Mouse (Mus musculus) B cell, adult 2 months (primary cell): ENCODE results near the gene Cspg4.
"Not testable (repeated sequence)": the region's sequence is repeated elsewhere in the genome, so short reads cannot be mapped to it uniquely, and the experiment has no call there.

ENCODE experiments used
- DNase-seq, 2 experiments: peaks; one replicate each; pipeline ENCODE4 v3.0.0; 2022

The Cspg4 gene

GRCm38 (mm10) chr9:56928041-56928811, 63.4 kb downstream of the Cspg4 start, which contains the start of gene Snx33:
TSS of gene Snx33 (minus strand) at chr9:56928371.
- peak; percentile 79 for DNase-seq

GRCm38 (mm10) chr9:56929496-56929895, 64.7 kb downstream of the Cspg4 start:
- DNase-seq: no peak

GRCm38 (mm10) chr9:56930556-56930955, 65.7 kb downstream of the Cspg4 start:
- DNase-seq: no peak

- DNase-seq: no peak
Observed at GRCm38 (mm10) chr9:56936861-56937222, 72.0 kb downstream of the Cspg4 start.

- peak; percentile 86 to 89 for DNase-seq
Observed at GRCm38 (mm10) chr9:56937223-56938160, 72.7 kb downstream of the Cspg4 start, which contains the start of gene Imp3. TSS of gene Imp3 (plus strand) at chr9:56937475.

- DNase-seq: peak in 1 of 2 experiments; percentile 4
Observed at GRCm38 (mm10) chr9:56938374-56938773, 73.5 kb downstream of the Cspg4 start.

GRCm38 (mm10) chr9:56947481-56947880, 82.6 kb downstream of the Cspg4 start:
- peak; percentile 74 to 79 for DNase-seq

- DNase-seq: not testable (repeated sequence)
Observed at GRCm38 (mm10) chr9:56948699-56949098, 83.9 kb downstream of the Cspg4 start.
